Mouse (Mus musculus) right cerebral cortex, postnatal 14 days (tissue): Measurements from ENCODE around the gene 2310057M21Rik.

Source experiments
- DNase-seq: peaks from one replicate; pipeline ENCODE4 v3.0.0; 2022

2310057M21Rik gene

GRCm38 (mm10) chr7:131318340-131318739 lies 44.2 kb downstream of the 2310057M21Rik start:
- no peak for DNase-seq

- no peak for DNase-seq
Measured at GRCm38 (mm10) chr7:131317587-131317986, 45.0 kb downstream of the 2310057M21Rik start.

GRCm38 (mm10) chr7:131314493-131314892 lies 48.1 kb downstream of the 2310057M21Rik start:
- no peak for DNase-seq

- DNase-seq, result no peak
Measured at GRCm38 (mm10) chr7:131306733-131307132, 55.8 kb downstream of the 2310057M21Rik start.

- DNase-seq, result no peak
Measured at GRCm38 (mm10) chr7:131303340-131303739, 59.2 kb downstream of the 2310057M21Rik start.

GRCm38 (mm10) chr7:131297151-131297550 lies 65.4 kb downstream of the 2310057M21Rik start:
- no peak for DNase-seq
